Mouse (Mus musculus) myocyte (in vitro differentiated cells): ENCODE results near the gene Ttc19.

Experiments
- CEBPB ChIP-seq: IDR thresholded peaks from 2 replicates; pipeline ENCODE4 v1.6.1; 2011; ENCODE audit warnings: mild to moderate bottlenecking, moderate library complexity; ENCODE audit not compliant: poor library complexity, insufficient read depth, severe bottlenecking
- E2F4 ChIP-seq: IDR thresholded peaks from one replicate; pipeline ENCODE4 v1.6.1; 2011; ENCODE audit warnings: mild to moderate bottlenecking, control low read depth, moderate library complexity; ENCODE audit not compliant: insufficient read depth
- MAX ChIP-seq: IDR thresholded peaks from one replicate; pipeline ENCODE4 v1.6.1; 2011; ENCODE audit warnings: low read depth, mild to moderate bottlenecking, control low read depth
- MYOD1 ChIP-seq, 3 experiments: IDR thresholded peaks; one replicate each; pipeline ENCODE4 v1.6.1; 2011; ENCODE audit warnings: control low read depth in 2 of 3, low read depth in 2 of 3, mild to moderate bottlenecking in 2 of 3, moderate library complexity in 1 of 3; ENCODE audit not compliant: insufficient read length in 2 of 3, control insufficient read depth in 1 of 3
- MYOG ChIP-seq, 3 experiments: IDR thresholded peaks; one replicate each; pipeline ENCODE4 v1.6.1; 2011; ENCODE audit warnings: control low read depth in 2 of 3, low read depth in 2 of 3, mild to moderate bottlenecking in 2 of 3; ENCODE audit not compliant: insufficient read length in 2 of 3, control insufficient read depth in 1 of 3, insufficient read depth in 1 of 3
- POLR2A ChIP-seq: IDR thresholded peaks from one replicate; pipeline ENCODE4 v1.6.1; 2011; ENCODE audit warnings: low read depth, mild to moderate bottlenecking, control low read depth, moderate library complexity; ENCODE audit not compliant: insufficient read length
- TCF3 ChIP-seq: IDR thresholded peaks from one replicate; pipeline ENCODE4 v1.6.1; 2011; ENCODE audit warnings: low read depth, control low read depth; ENCODE audit not compliant: insufficient read length
- USF1 ChIP-seq: IDR thresholded peaks from one replicate; pipeline ENCODE4 v1.6.1; 2011; ENCODE audit warnings: low read depth, mild to moderate bottlenecking, control low read depth, moderate library complexity

DNA sequence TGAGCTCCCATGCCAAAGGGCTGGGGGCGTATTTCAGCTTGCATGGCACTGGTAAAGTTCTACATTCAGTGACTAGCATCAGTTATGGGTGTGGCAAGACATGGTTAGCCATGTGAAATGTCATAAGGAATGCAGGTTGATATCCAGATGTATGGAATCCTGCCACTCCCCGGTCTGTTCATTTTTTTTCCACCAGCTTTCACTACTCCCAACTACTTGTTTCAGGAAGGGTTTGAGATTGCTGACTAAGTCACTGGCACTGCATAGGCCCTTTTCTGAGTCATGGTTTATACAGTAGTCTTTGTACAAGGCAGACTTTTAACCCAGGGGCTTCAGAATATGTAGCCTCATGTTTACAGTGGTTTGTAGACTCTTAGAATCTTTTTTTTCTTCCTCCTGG lies 28.0 kb downstream of the Ttc19 start:
- no peak for TF ChIP-seq POLR2A
- TF ChIP-seq CEBPB, result no peak
- TF ChIP-seq USF1, result no peak
- TF ChIP-seq E2F4, result no peak
- TF ChIP-seq MYOG (IDR thresholded peaks at IDR 0.05; ENCODE audit: control insufficient read depth in 1 of 3, insufficient read depth in 1 of 3, insufficient read length in 2 of 3, low read depth in 2 of 3), result no peak
- TF ChIP-seq MYOD1 (IDR thresholded peaks at IDR 0.05; ENCODE audit: control insufficient read depth in 1 of 3, insufficient read length in 2 of 3, low read depth in 2 of 3), result no peak
- TF ChIP-seq TCF3, result no peak
- no peak for TF ChIP-seq MAX
